Mouse (Mus musculus) spleen, adult 18-20 months (tissue): ENCODE measurements around the gene Sh3d19.
A peak's percentile ranks its signal among the peaks of the same experiment; 100 is the strongest.

Experiments used
- DNase-seq, 2 experiments: peaks; one replicate each; pipeline ENCODE4 v3.0.0; 2022; ENCODE audit warnings: mixed read lengths in 2 of 2

Gene Sh3d19

GRCm38 (mm10) chr3:86141886-86142262 is 171.0 kb downstream of the Sh3d19 start:
- peak in 1 of 2 experiments; percentile 13 for DNase-seq

DNA sequence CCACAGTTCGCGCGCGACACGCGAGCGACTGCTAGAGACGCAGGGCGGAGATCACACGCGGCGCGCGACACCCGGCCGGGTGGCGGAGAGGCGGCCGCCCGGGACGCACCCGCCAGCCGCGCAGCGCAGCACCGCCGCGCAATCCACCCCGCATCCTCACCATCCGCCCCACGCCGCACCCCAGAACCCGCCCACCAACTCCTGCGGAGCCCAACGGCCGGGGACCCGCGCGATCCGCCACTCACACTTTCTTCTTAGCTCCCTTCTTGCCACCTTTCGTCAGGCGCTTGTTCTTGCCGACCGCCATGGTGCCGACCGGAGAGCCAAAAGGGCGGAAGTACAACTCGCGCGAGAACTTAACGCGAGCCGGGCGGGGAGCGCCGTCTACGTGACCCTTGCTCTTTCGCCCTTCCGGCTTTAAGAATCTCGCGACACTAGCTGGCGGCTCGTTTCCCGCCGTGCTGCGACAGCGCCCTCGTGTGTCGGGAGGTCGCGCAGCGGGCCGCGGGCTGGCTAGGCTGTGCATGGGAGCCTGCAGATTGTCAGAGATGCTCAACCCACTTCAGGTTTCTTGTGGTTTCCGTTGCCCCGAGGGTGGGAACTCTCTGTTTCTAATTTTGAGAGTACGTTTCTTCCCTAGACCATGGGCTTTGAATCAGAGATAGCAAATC is 171.5 kb downstream of the Sh3d19 start, which contains the start of gene Rps3a1:
Gene Rps3a1, minus strand, starts transcription at position 440 of the 671 bp plus-strand sequence.
- peak; percentile 99 to 100 for DNase-seq

GRCm38 (mm10) chr3:86142934-86143317 is 172.0 kb downstream of the Sh3d19 start:
- no peak for DNase-seq

DNA sequence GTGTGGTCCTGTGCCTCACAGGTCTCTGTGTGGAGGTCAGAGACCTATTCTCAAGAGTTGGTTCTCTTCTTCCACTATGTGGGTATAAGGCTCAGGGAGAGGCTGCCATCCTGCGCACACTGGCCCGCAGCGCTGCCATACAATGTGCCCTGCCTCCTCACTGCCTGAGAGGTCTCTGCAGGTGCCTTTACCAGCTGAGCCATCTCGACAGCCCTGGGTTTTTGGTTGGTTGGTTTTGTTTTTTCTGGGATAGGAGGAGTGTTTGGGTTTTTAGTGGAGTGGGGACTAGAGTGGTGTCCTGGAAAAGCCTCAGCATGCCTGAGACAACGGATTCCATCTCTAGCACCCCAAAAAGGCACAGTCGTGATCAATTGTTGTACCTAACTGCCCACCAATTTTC is 172.4 kb downstream of the Sh3d19 start:
- DNase-seq, result no peak

DNA sequence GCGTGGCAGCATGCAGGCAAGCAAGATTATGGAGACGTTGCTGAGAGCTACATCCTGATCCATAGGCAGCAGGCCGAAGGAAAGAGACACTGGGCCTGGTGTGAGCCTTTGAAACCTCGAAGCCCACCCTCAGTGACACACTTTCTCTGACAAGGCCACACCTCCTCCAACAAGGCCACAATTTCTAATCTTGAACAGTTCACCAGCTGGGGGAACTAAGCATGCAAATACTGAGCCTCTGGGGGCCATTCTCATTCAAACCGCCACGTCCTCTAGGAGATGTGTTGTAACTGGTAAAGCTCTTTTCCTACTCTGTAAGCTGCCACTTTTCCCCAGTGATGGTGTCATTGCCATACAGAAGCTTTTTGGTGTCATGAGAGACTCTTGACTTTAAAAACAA is 178.2 kb downstream of the Sh3d19 start:
- DNase-seq, result peak in 1 of 2 experiments; percentile 27

DNA sequence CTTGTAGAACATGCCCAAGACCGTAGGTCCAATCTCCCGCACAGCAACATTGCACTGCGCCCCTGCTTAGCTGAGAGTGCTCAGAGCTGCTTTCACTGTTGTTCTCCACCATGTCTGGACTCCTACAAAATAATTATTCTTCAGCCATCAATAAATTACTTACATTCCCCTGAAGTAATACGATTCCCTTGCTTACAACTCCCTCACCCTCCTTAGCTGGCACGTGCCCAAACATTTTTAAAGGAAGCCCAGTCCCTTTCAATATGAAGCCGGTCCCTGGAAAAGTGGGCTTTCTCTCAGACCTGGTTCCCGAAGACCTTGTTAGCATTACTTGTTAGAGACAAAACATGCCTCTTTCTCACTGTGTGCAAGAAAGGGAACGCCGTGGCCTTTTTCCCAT is 178.6 kb downstream of the Sh3d19 start:
- DNase-seq, result no peak

GRCm38 (mm10) chr3:86168841-86169425 is 198.0 kb downstream of the Sh3d19 start:
- DNase-seq, result no peak

DNA sequence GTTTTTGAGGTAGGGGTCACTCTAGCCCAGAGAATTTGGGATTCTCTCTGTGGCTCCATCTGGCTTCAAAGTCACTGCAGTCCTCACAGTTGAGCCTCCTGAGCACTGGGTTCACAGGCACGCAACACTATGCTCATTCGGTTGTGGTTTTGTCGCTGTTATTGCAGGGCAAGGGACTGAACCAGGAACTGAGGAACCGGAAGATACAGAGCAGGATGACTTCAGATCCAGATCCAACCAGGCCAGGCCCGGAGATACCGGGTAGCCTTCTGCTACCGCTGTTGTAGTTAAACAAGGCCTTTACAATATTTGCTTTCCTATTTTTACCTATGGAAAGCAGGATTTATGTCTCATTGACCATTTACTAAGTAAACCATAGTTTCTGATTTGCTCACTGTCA is 208.8 kb downstream of the Sh3d19 start:
- no peak for DNase-seq
